Mouse (Mus musculus) neural tube, embryonic 12.5 days (tissue): Measurements from ENCODE around the gene Sphk2. TPM values are rescaled to one million over a fixed set of nuclear protein-coding genes. Genes with fewer than 3 reads are reported as not detected.

Experiments used
- ATAC-seq: fragments of 200-750 bp; cut with Nextera tagmentation; 2 replicates; pipeline ENCODE4 v1.8.0; 2017; ENCODE audit warnings: low read depth, mild to moderate bottlenecking, moderate TSS enrichment, moderate library complexity; ENCODE audit not compliant: low FRiP score
- H3K27ac ChIP-seq: fragments of 300-500 bp; sonication (generic); 2 replicates; pipeline ENCODE4 v1.5.1; 2016
- H3K27me3 ChIP-seq: fragments of 300-500 bp; sonication (generic); replicated peaks from 2 replicates; pipeline ENCODE4 v1.6.1; 2016; ENCODE audit warnings: mild to moderate bottlenecking
- H3K36me3 ChIP-seq: fragments of 300-500 bp; sonication (generic); 2 replicates; pipeline ENCODE4 v1.6.1; 2016; ENCODE audit warnings: mild to moderate bottlenecking
- H3K4me1 ChIP-seq: fragments of 300-500 bp; sonication (generic); 2 replicates; pipeline ENCODE4 v1.6.1; 2016
- H3K4me2 ChIP-seq: fragments of 300-500 bp; sonication (generic); replicated peaks from 2 replicates; pipeline ENCODE4 v1.6.1; 2016; ENCODE audit warnings: mild to moderate bottlenecking
- H3K4me3 ChIP-seq: fragments of 300-500 bp; sonication (generic); 2 replicates; pipeline ENCODE4 v1.5.1; 2016
- H3K9ac ChIP-seq: fragments of 300-500 bp; sonication (generic); 2 replicates; pipeline ENCODE4 v1.6.1; 2016; ENCODE audit warnings: mild to moderate bottlenecking
- H3K9me3 ChIP-seq: fragments of 300-500 bp; sonication (generic); 2 replicates; pipeline ENCODE4 v1.6.1; 2016; ENCODE audit warnings: mild to moderate bottlenecking
- WGBS: fragments of 180-500 bp; shearing (Covaris S2); methylation state at CpG from one replicate; pipeline ENCODE4 v1.1.7; 2016; 5-methylcytosine and 5-hydroxymethylcytosine counted together
- polyA plus RNA-seq: library from polyadenylated mRNA; unstranded; fragments of >200 nt; fragmentation: Nextera tagmentation; extraction: Ambion mirVana; gene quantifications from 2 replicates; pipeline ENCODE4 v1.2.1, GENCODE M21; 2016

Sphk2 gene
- polyA plus RNA-seq, 1 experiment from 2014 or later: 29.0 TPM

GRCm38 (mm10) chr7:45723301-45723700 lies 5.5 kb upstream of the Sphk2 start:
- peaks cover 87% of the 10 kb centered on the region for H3K36me3 ChIP-seq
- H3K4me3 ChIP-seq: no peak overlapping the region
- no peaks in the 10 kb centered on the region for H3K27me3 ChIP-seq
- H3K9ac ChIP-seq: no peak overlapping the region
- no peak overlapping the region for H3K4me2 ChIP-seq
- peaks cover 16% of the 10 kb centered on the region for H3K4me1 ChIP-seq
- 86% methylated on average over 4 of the region's 4 CpGs for WGBS
- no peak overlapping the region for H3K27ac ChIP-seq
- H3K9me3 ChIP-seq: no peaks in the 10 kb centered on the region
- no peak for ATAC-seq

DNA sequence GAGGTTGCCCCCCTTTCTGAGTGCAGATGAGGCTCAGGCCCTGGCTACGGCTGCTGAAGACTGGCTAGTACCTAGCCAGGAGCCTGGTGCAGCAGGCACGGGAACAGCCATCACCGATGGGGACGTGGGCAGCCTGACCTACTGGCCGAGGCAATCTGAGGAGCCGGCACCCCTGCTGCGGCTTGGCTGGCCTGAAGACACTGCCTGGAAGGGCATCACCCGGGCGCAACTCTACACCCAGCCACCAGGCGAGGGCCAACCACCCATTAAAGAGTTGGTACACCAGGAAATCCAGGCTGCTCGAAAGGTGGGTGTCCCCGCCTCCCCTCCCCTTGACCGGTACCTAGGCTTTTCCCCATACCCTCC lies 4.5 kb upstream of the Sphk2 start:
- H3K36me3 ChIP-seq: peaks cover 82% of the 10 kb centered on the region
- H3K9me3 ChIP-seq: no peaks in the 10 kb centered on the region
- no peak overlapping the region for H3K4me2 ChIP-seq
- no peak overlapping the region for H3K4me3 ChIP-seq
- 83% methylated on average over 13 of the region's 13 CpGs for WGBS
- H3K27ac ChIP-seq: no peak overlapping the region
- H3K4me1 ChIP-seq: peaks cover 16% of the 10 kb centered on the region
- no peak for ATAC-seq
- H3K27me3 ChIP-seq: no peaks in the 10 kb centered on the region
- H3K9ac ChIP-seq: no peak overlapping the region

- no peak overlapping the region for H3K4me3 ChIP-seq
- no peaks in the 10 kb centered on the region for H3K27me3 ChIP-seq
- H3K27ac ChIP-seq: no peak overlapping the region
- no peak overlapping the region for H3K9ac ChIP-seq
- no peak for ATAC-seq
- peaks cover 77% of the 10 kb centered on the region for H3K36me3 ChIP-seq
- H3K4me1 ChIP-seq: peaks cover 21% of the 10 kb centered on the region
- H3K4me2 ChIP-seq: no peak overlapping the region
- H3K9me3 ChIP-seq: no peaks in the 10 kb centered on the region
- WGBS: 70% methylated on average over 13 of the region's 13 CpGs
Observed at GRCm38 (mm10) chr7:45721642-45722347, 4.0 kb upstream of the Sphk2 start.

DNA sequence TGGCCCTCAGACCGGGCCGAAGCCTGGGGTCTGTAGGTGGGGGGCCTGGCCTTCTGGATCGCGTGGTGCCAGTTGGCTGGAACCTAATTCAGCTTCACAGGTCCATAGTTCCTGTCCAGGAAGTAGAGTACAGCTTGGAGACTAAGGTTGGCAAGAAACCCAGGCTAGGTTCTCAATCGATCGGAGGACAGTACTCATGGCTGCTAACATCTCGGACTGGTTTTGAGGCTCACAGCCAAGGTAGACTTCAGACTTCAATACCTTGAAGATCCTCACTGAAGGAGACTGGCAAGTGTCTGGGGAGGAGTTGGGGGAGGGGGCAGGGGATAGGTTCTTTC lies 3.4 kb upstream of the Sphk2 start:
- Histone ChIP-seq H3K27ac (no peak overlapping the region), H3K27me3 (no peaks in the 10 kb centered on the region), H3K36me3 (peaks cover 72% of the 10 kb centered on the region), H3K9me3 (no peaks in the 10 kb centered on the region), H3K4me2 (no peak overlapping the region), H3K4me3 (no peak overlapping the region), H3K9ac (no peak overlapping the region), H3K4me1 (peaks cover 27% of the 10 kb centered on the region)
- 81% methylated on average over 7 of the region's 7 CpGs for WGBS
- ATAC-seq: no peak

GRCm38 (mm10) chr7:45720413-45721233 lies 2.8 kb upstream of the Sphk2 start, which contains the start of gene Fam83e:
TSS of gene Fam83e (plus strand) at chr7:45721212.
- Histone ChIP-seq H3K27ac (no peak within 1 kb of the TSS), H3K9me3 (no peaks in the 10 kb centered on the region), H3K4me3 (no peak within 1 kb of the TSS), H3K4me2 (no peak within 1 kb of the TSS; the same call in 1 of the 2 replicates), H3K9ac (0 out of 2 replicates have a peak within 1 kb of the TSS, but pooled peaks have one; percentile 92), H3K27me3 (no peaks in the 10 kb centered on the region), H3K36me3 (peaks cover 66% of the 10 kb centered on the region), H3K4me1 (peaks cover 32% of the 10 kb centered on the region)
- ATAC-seq: no peak
- WGBS: 83% methylated on average over 14 of the region's 14 CpGs

DNA sequence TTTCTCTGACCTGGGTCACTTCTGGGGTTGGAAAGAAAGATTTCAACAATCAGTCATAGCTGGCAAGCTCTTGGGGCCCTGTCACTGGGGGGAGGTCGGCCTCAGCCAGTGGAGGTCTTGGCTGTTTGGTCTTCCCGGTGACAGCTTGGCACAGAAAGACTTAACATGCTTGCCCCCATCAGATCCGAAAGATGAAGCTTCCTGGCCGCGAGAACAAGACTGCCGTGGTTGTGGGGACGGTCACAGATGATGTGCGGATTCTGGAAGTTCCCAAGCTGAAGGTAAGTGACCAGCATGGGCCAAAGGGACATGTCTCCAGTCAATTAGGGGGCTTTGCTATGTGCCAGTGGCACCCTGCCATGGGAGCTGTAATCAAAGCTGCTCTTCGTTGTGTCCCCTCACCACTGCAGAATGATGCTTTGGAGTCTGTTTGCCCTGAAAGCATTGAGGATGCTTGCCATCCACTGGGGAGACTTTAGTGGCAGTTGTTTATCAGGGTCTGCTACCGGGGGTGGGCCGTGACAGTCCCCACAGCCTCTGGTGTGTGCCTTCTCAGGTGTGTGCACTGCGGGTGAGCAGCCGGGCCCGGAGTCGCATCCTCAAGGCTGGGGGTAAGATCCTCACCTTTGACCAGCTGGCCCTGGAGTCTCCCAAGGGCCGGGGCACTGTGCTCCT lies 2.1 kb upstream of the Sphk2 start:
- no peak for ATAC-seq
- 92% methylated on average over 16 of the region's 16 CpGs for whole genome bisulfite sequencing
- peaks cover 35% of the 10 kb centered on the region for H3K4me1 ChIP-seq
- H3K4me3 ChIP-seq: no peak overlapping the region
- H3K9me3 ChIP-seq: no peaks in the 10 kb centered on the region
- H3K36me3 ChIP-seq: peaks cover 58% of the 10 kb centered on the region
- H3K27ac ChIP-seq: no peak overlapping the region
- no peaks in the 10 kb centered on the region for H3K27me3 ChIP-seq
- H3K9ac ChIP-seq: 0 out of 2 replicates have a peak overlapping the region, but pooled peaks have one; percentile 92
- H3K4me2 ChIP-seq: peak overlapping the region; percentile 93

DNA sequence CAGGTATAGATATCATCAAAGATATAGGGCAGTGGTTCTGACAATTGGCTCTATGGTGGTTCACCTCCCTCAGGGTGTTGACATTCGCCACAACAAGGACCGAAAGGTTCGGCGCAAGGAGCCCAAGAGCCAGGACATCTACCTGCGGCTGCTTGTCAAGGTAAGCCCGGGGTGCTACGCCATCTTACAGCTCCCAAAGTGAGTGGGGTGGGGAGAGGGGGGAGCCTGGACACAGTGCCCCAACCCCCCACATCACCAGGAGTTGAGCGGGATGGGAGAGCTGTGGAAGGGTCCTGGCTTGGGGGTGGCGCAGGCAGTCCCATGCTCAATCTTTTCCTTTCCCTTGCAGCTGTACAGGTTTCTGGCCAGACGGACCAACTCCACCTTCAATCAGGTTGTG lies 1.4 kb upstream of the Sphk2 start:
- H3K36me3 ChIP-seq: peaks cover 51% of the 10 kb centered on the region
- H3K9me3 ChIP-seq: no peaks in the 10 kb centered on the region
- H3K27ac ChIP-seq: no peak overlapping the region
- peak overlapping the region; percentile 93 for H3K4me2 ChIP-seq
- peak overlapping the region; percentile 92 for H3K9ac ChIP-seq
- ATAC-seq: no peak
- 84% methylated on average over 10 of the region's 10 CpGs for WGBS
- H3K4me1 ChIP-seq: peaks cover 42% of the 10 kb centered on the region
- no peaks in the 10 kb centered on the region for H3K27me3 ChIP-seq
- peak overlapping the region; percentile 91 for H3K4me3 ChIP-seq

GRCm38 (mm10) chr7:45718331-45718730 lies 529 bp upstream of the Sphk2 start:
- Histone ChIP-seq H3K4me3 (peak overlapping the region; percentile 91), H3K27me3 (no peaks in the 10 kb centered on the region), H3K36me3 (peaks cover 45% of the 10 kb centered on the region), H3K4me2 (peak overlapping the region; percentile 93), H3K9ac (peak overlapping the region; percentile 92), H3K4me1 (peaks cover 44% of the 10 kb centered on the region), H3K27ac (peak overlapping the region; percentile 67), H3K9me3 (no peaks in the 10 kb centered on the region)
- no peak; the same call in 1 of the 2 replicates for ATAC-seq
- under 1% methylated on average over 20 of the region's 20 CpGs for WGBS

GRCm38 (mm10) chr7:45716952-45717917 lies 567 bp downstream of the Sphk2 start:
- peak overlapping the region; percentile 91 for H3K4me3 ChIP-seq
- H3K36me3 ChIP-seq: peaks cover 45% of the 10 kb centered on the region
- peak overlapping the region; percentile 73 for H3K9ac ChIP-seq
- H3K27me3 ChIP-seq: no peaks in the 10 kb centered on the region
- peaks cover 44% of the 10 kb centered on the region for H3K4me1 ChIP-seq
- H3K9me3 ChIP-seq: no peaks in the 10 kb centered on the region
- peak overlapping the region; percentile 93 for H3K4me2 ChIP-seq
- peak; percentile 25 for ATAC-seq
- H3K27ac ChIP-seq: peak overlapping the region; percentile 50
- WGBS: 12% methylated on average over 31 of the region's 31 CpGs

GRCm38 (mm10) chr7:45716460-45716857 lies 1.3 kb downstream of the Sphk2 start:
- WGBS: 93% methylated on average over 3 of the region's 3 CpGs
- no peak overlapping the region for H3K27ac ChIP-seq
- no peaks in the 10 kb centered on the region for H3K9me3 ChIP-seq
- H3K9ac ChIP-seq: no peak overlapping the region
- peak overlapping the region; percentile 91; the same call in 1 of the 2 replicates for H3K4me3 ChIP-seq
- peaks cover 45% of the 10 kb centered on the region for H3K36me3 ChIP-seq
- H3K4me1 ChIP-seq: peaks cover 44% of the 10 kb centered on the region
- H3K4me2 ChIP-seq: peak overlapping the region; percentile 93
- ATAC-seq: no peak
- no peaks in the 10 kb centered on the region for H3K27me3 ChIP-seq

DNA sequence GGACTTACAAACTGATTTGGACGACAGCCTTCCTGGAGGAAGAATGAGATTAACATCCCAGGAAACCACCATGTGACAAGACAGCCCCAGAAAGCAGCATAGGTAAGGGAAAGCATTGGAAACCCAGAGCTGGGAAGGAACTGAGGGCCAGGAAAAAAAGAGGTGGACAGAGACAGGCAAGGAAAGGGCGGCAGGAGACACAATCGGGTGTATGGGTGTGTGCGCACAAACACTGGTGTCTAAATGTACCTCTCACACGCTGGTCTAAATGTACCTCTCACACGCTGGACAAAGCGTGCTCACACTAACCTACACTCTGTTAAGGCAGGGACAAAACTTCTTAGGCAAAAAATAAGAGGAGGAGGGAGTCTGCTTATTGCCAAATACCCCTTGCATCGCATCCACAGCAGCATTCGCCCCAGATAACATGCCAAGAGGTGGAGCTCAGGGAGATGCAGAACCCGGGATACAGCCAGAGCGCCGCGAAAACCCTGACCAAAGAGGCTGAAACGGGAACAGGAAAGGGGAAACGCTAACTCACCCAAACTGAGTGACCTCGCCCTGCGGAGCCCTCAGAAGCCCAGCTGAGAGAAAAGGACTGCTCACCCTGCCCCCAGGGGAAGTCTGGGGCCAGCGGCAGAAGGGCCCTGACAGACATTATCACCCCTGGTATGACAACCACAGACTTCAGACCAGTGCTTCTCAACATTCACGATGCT lies 1.9 kb downstream of the Sphk2 start:
- peak overlapping the region; percentile 74; the same call in 1 of the 2 replicates for H3K4me3 ChIP-seq
- no peaks in the 10 kb centered on the region for H3K9me3 ChIP-seq
- H3K9ac ChIP-seq: peak overlapping the region; percentile 48
- ATAC-seq: no peak
- H3K27me3 ChIP-seq: no peaks in the 10 kb centered on the region
- peaks cover 45% of the 10 kb centered on the region for H3K36me3 ChIP-seq
- 85% methylated on average over 19 of the region's 19 CpGs for WGBS
- peak overlapping the region; percentile 93 for H3K4me2 ChIP-seq
- H3K4me1 ChIP-seq: peaks cover 44% of the 10 kb centered on the region
- no peak overlapping the region for H3K27ac ChIP-seq
